Comparison of ENCODE assay signal across 10 mouse cellular contexts in the genomic region with DNA sequence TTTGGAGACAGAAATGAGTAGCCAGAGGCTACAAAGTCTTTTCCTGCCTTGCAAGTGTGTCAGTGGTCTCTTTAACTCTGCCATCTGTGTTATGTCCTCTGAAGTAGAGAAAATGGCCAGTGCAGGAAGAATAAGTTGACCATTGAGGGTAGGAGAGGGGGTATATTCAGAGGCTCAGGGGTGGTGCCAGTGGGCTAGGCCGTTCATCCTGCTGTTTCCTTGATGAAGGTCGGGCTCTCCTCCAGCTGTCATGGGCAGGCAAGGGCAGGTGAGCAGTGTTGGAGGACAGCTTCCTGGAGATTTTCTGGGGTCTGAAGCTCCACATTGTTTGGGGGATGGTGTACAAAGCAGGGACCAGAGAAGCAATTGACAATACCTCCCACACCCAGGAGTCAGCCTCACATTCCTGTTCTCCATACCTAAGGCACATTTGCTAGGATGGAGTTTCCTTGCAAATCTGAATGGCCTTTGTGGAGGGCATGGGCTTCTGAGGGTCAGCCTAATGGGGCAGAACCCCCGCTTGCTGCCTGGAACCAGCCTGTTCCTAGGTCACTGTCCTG. TPM values are rescaled to one million over a fixed set of nuclear protein-coding genes. Genes with fewer than 3 reads are reported as not detected.
DNase-seq lines count a peak whose midpoint lies in the region; ATAC-seq and TF ChIP-seq lines count a peak whose summit lies in the region.
"Had no signal": no experiment of that assay in that cellular context is flagged by ENCODE, and none has a peak within 500 bp of the region (broad histone marks: within the 10 kb centered on the region; RNA-seq: fewer than 3 reads in every experiment).

No protein-coding gene starts in this region.

- DNase-seq in kidney, postnatal 36 days, result no peak
- DNase-seq in hindbrain, postnatal 0 days (ENCODE audit: low spot score), result no peak
- DNase-seq in adrenal gland, postnatal 25 days, result no peak
- DNase-seq in layer of hippocampus, adult 18-20 months (ENCODE audit: low spot score in 2 of 2), result no peak
- no peak for DNase-seq in frontal cortex, postnatal 25 days (ENCODE audit: low spot score in 2 of 2)

- H3K9ac ChIP-seq in kidney, embryonic 16.5 days (replicated peaks; ENCODE audit: low read length), result peak overlapping the region; percentile 90
- 0 out of 2 replicates have a peak overlapping the region, but pooled peaks have one; percentile 64 for H3K9ac ChIP-seq in embryonic facial prominence, embryonic 15.5 days
- peak overlapping the region; percentile 95 for H3K9ac ChIP-seq in hindbrain, postnatal 0 days (replicated peaks; ENCODE audit: low read length)

- peaks cover 31% of the 10 kb centered on the region for H3K4me1 ChIP-seq in kidney, embryonic 16.5 days (ENCODE audit: insufficient read depth, low read length)
- peaks cover 36% of the 10 kb centered on the region for H3K4me1 ChIP-seq in embryonic facial prominence, embryonic 15.5 days
- H3K4me1 ChIP-seq in hindbrain, postnatal 0 days (ENCODE audit: insufficient read depth, low read length), result peaks cover 13% of the 10 kb centered on the region

- peaks cover 17% of the 10 kb centered on the region for H3K36me3 ChIP-seq in kidney, embryonic 16.5 days (ENCODE audit: insufficient read depth, low read length)
- H3K36me3 ChIP-seq in embryonic facial prominence, embryonic 15.5 days, result peaks cover 42% of the 10 kb centered on the region
- peaks cover 21% of the 10 kb centered on the region for H3K36me3 ChIP-seq in hindbrain, postnatal 0 days (ENCODE audit: insufficient read depth, low read length)
- H3K36me3 ChIP-seq in myocyte (ENCODE audit: control insufficient read depth, insufficient read depth), result peaks cover 15% of the 10 kb centered on the region

- H3K27ac ChIP-seq in kidney, embryonic 16.5 days (ENCODE audit: low read length), result peak overlapping the region; percentile 64
- 0 out of 2 replicates have a peak overlapping the region, but pooled peaks have one; percentile 23 for H3K27ac ChIP-seq in embryonic facial prominence, embryonic 15.5 days (replicated peaks)
- H3K27ac ChIP-seq in hindbrain, postnatal 0 days, result no peak overlapping the region

- ATAC-seq in kidney, embryonic 16.5 days (ENCODE audit: low FRiP score, low TSS enrichment), result no peak
- ATAC-seq in embryonic facial prominence, embryonic 15.5 days (ENCODE audit: insufficient number of reproducible peaks, low FRiP score, low TSS enrichment, low read depth), result no peak
- ATAC-seq in hindbrain, postnatal 0 days, result no peak
- ATAC-seq: Patski had no signal

- TF ChIP-seq CTCF in hindbrain, postnatal 0 days (IDR thresholded peaks at IDR 0.05; ENCODE audit: low read depth), result no peak

- peaks cover 59% of the 10 kb centered on the region for H3K79me2 ChIP-seq in myocyte (ENCODE audit: control insufficient read depth, insufficient read depth)

- no peaks in the 10 kb centered on the region for H3K27me3 ChIP-seq in kidney, embryonic 16.5 days (ENCODE audit: insufficient read depth, low read length)
- H3K27me3 ChIP-seq in embryonic facial prominence, embryonic 15.5 days, result no peaks in the 10 kb centered on the region
- no peaks in the 10 kb centered on the region for H3K27me3 ChIP-seq in hindbrain, postnatal 0 days (ENCODE audit: insufficient read depth, low read length)
- H3K27me3 ChIP-seq in myocyte (ENCODE audit: control insufficient read depth, insufficient read depth, insufficient read length), result no peaks in the 10 kb centered on the region
- H3K27me3 ChIP-seq: Patski had no signal

- H3ac ChIP-seq in myocyte (ENCODE audit: control insufficient read depth, insufficient read length), result peak overlapping the region; percentile 96

- peak overlapping the region; percentile 70 for H3K4me3 ChIP-seq in kidney, embryonic 16.5 days (ENCODE audit: low read length)
- H3K4me3 ChIP-seq in embryonic facial prominence, embryonic 15.5 days (replicated peaks), result peak overlapping the region; percentile 72
- H3K4me3 ChIP-seq in hindbrain, postnatal 0 days (ENCODE audit: low read length), result peak overlapping the region; percentile 91
- H3K4me3 ChIP-seq in myocyte, result peak overlapping the region; percentile 78

- TF ChIP-seq POLR2A in myocyte (IDR thresholded peaks at IDR 0.05; ENCODE audit: insufficient read length, low read depth), result no peak

- 47% methylated on average over 3 of the region's 3 CpGs for WGBS in kidney, embryonic 16.5 days
- WGBS in embryonic facial prominence, embryonic 15.5 days, result 75% methylated on average over 3 of the region's 3 CpGs
- WGBS in hindbrain, postnatal 0 days, result 64% methylated on average over 3 of the region's 3 CpGs

- peak overlapping the region; percentile 85 for H3K4me2 ChIP-seq in kidney, embryonic 16.5 days (replicated peaks; ENCODE audit: low read depth, low read length)
- peak overlapping the region; percentile 66 for H3K4me2 ChIP-seq in embryonic facial prominence, embryonic 15.5 days (replicated peaks)
- H3K4me2 ChIP-seq in hindbrain, postnatal 0 days (ENCODE audit: low read depth, low read length), result peak overlapping the region; percentile 76
- peak overlapping the region; percentile 94 for H3K4me2 ChIP-seq in myocyte (ENCODE audit: low read depth)

- no peaks in the 10 kb centered on the region for H3K9me3 ChIP-seq in kidney, embryonic 16.5 days (ENCODE audit: low read length)
- no peaks in the 10 kb centered on the region for H3K9me3 ChIP-seq in embryonic facial prominence, embryonic 15.5 days (replicated peaks)
- H3K9me3 ChIP-seq in hindbrain, postnatal 0 days (ENCODE audit: low read length), result no peaks in the 10 kb centered on the region

TF ChIP-seq in myocyte, 11 proteins besides CTCF, POLR2A, EP300 and RAD21:
- TF ChIP-seq TCF12 (IDR thresholded peaks at IDR 0.05; ENCODE audit: insufficient read depth, poor library complexity, severe bottlenecking), result no peak
- no peak for TF ChIP-seq TCF3 (IDR thresholded peaks at IDR 0.05; ENCODE audit: insufficient read length, low read depth)
- no peak for TF ChIP-seq SRF (IDR thresholded peaks at IDR 0.05; ENCODE audit: control insufficient read depth, insufficient read length, low read depth)
- TF ChIP-seq REST (IDR thresholded peaks at IDR 0.05; ENCODE audit: insufficient read depth, insufficient read length), result no peak
- no peak for TF ChIP-seq MAX (IDR thresholded peaks at IDR 0.05; ENCODE audit: low read depth)
- TF ChIP-seq E2F4 (IDR thresholded peaks at IDR 0.05; ENCODE audit: insufficient read depth), result no peak
- TF ChIP-seq POLR2AphosphoS2 (IDR thresholded peaks at IDR 0.05; ENCODE audit: insufficient read length, low read depth), result no peak
- TF ChIP-seq MYOG (IDR thresholded peaks at IDR 0.05; ENCODE audit: control insufficient read depth in 1 of 3, insufficient read depth in 1 of 3, insufficient read length in 2 of 3, low read depth in 2 of 3), result no peak
- TF ChIP-seq USF1 (IDR thresholded peaks at IDR 0.05; ENCODE audit: low read depth), result no peak
- TF ChIP-seq MYOD1 (IDR thresholded peaks at IDR 0.05; ENCODE audit: control insufficient read depth in 1 of 3, insufficient read length in 2 of 3, low read depth in 2 of 3), result no peak
- TF ChIP-seq CEBPB (IDR thresholded peaks at IDR 0.05; ENCODE audit: insufficient read depth, poor library complexity, severe bottlenecking), result no peak

RNA-seq across cellular contexts. Expression of gene Gm28035, which starts 1.4 kb away (rescaled TPM):
- polyA plus RNA-seq in kidney, embryonic 16.5 days (2015; fragmentation: Nextera tagmentation; extraction: Ambion mirVana), result 0.45 TPM in 2 replicates
- 0.09 and 0.16 TPM in 2 replicates for polyA plus RNA-seq in embryonic facial prominence, embryonic 15.5 days (2015; fragmentation: Nextera tagmentation; extraction: Ambion mirVana)
- total RNA-seq in hindbrain, postnatal 0 days (2014; rRNA removed), result 6.8 and 15.1 TPM in 2 replicates
- 0.25 and 0.31 TPM in 2 replicates for polyA plus RNA-seq in hindbrain, postnatal 0 days (2015; fragmentation: Nextera tagmentation; extraction: Ambion mirVana)
- polyA plus RNA-seq in myocyte (2012; fragmentation: generic; extraction: Trizol), result 0.55 TPM
- total RNA-seq in adrenal gland, postnatal 25 days (2021), result 1.5 and 2.9 TPM in 2 replicates
- 1 to 10 TPM; 8.4 to 9.5 TPM for total RNA-seq in layer of hippocampus, adult 18-20 months (2021)

RNA-seq across cellular contexts. Expression of gene Lrrc8a, which starts 1.5 kb away (rescaled TPM):
- 43.8 and 46.2 TPM in 2 replicates for polyA plus RNA-seq in kidney, embryonic 16.5 days (2015; fragmentation: Nextera tagmentation; extraction: Ambion mirVana)
- polyA plus RNA-seq in embryonic facial prominence, embryonic 15.5 days (2015; fragmentation: Nextera tagmentation; extraction: Ambion mirVana), result 41.1 and 42.9 TPM in 2 replicates
- total RNA-seq in hindbrain, postnatal 0 days (2014; rRNA removed), result 66.2 and 68.4 TPM in 2 replicates
- polyA plus RNA-seq in hindbrain, postnatal 0 days (2015; fragmentation: Nextera tagmentation; extraction: Ambion mirVana), result 59.7 and 61.9 TPM in 2 replicates
- 22.6 TPM for polyA plus RNA-seq in myocyte (2012; fragmentation: generic; extraction: Trizol)
- total RNA-seq in adrenal gland, postnatal 25 days (2021), result 51.1 and 52.2 TPM in 2 replicates
- 10 to 100 TPM; 61.5 to 62.8 TPM for total RNA-seq in layer of hippocampus, adult 18-20 months (2021)

RNA-seq across cellular contexts. Expression of gene Phyhd1, which starts 27.0 kb away (rescaled TPM):
- 15.8 and 16.0 TPM in 2 replicates for polyA plus RNA-seq in kidney, embryonic 16.5 days (2015; fragmentation: Nextera tagmentation; extraction: Ambion mirVana)
- 5.0 and 6.0 TPM in 2 replicates for polyA plus RNA-seq in embryonic facial prominence, embryonic 15.5 days (2015; fragmentation: Nextera tagmentation; extraction: Ambion mirVana)
- 5.6 and 8.9 TPM in 2 replicates for total RNA-seq in hindbrain, postnatal 0 days (2014; rRNA removed)
- polyA plus RNA-seq in hindbrain, postnatal 0 days (2015; fragmentation: Nextera tagmentation; extraction: Ambion mirVana), result 6.2 and 7.4 TPM in 2 replicates
- polyA plus RNA-seq in myocyte (2012; fragmentation: generic; extraction: Trizol), result 14.7 TPM
- 9.6 and 18.1 TPM in 2 replicates for total RNA-seq in adrenal gland, postnatal 25 days (2021)
- total RNA-seq in layer of hippocampus, adult 18-20 months (2021), result 10 to 100 TPM; 17.7 to 20.1 TPM

RNA-seq across cellular contexts. Expression of gene Kyat1, which starts 33.3 kb away (rescaled TPM):
- polyA plus RNA-seq in kidney, embryonic 16.5 days (2015; fragmentation: Nextera tagmentation; extraction: Ambion mirVana), result 12.0 and 13.4 TPM in 2 replicates
- 14.7 and 15.5 TPM in 2 replicates for polyA plus RNA-seq in embryonic facial prominence, embryonic 15.5 days (2015; fragmentation: Nextera tagmentation; extraction: Ambion mirVana)
- total RNA-seq in hindbrain, postnatal 0 days (2014; rRNA removed), result 23.9 and 34.3 TPM in 2 replicates
- 17.0 and 17.9 TPM in 2 replicates for polyA plus RNA-seq in hindbrain, postnatal 0 days (2015; fragmentation: Nextera tagmentation; extraction: Ambion mirVana)
- 11.3 TPM for polyA plus RNA-seq in myocyte (2012; fragmentation: generic; extraction: Trizol)
- total RNA-seq in adrenal gland, postnatal 25 days (2021), result 25.7 and 28.7 TPM in 2 replicates
- 10 to 100 TPM; 15.2 to 16.1 TPM for total RNA-seq in layer of hippocampus, adult 18-20 months (2021)

RNA-seq across cellular contexts. Expression of gene Gm28038, which starts 41.9 kb away (rescaled TPM):
- not detected in 2 replicates for polyA plus RNA-seq in kidney, embryonic 16.5 days (2015; fragmentation: Nextera tagmentation; extraction: Ambion mirVana)
- polyA plus RNA-seq in embryonic facial prominence, embryonic 15.5 days (2015; fragmentation: Nextera tagmentation; extraction: Ambion mirVana), result not detected in 2 replicates
- not detected in 2 replicates for total RNA-seq in hindbrain, postnatal 0 days (2014; rRNA removed)
- polyA plus RNA-seq in hindbrain, postnatal 0 days (2015; fragmentation: Nextera tagmentation; extraction: Ambion mirVana), result not detected in 2 replicates
- polyA plus RNA-seq in myocyte (2012; fragmentation: generic; extraction: Trizol), result not detected
- not detected in 2 replicates for total RNA-seq in adrenal gland, postnatal 25 days (2021)
- total RNA-seq in layer of hippocampus, adult 18-20 months (2021), result not detected
- polyA plus RNA-seq: Patski; testis, adult 2 months had no signal
